Mouse (Mus musculus): ENCODE results near the gene Cldnd1.

DNA sequence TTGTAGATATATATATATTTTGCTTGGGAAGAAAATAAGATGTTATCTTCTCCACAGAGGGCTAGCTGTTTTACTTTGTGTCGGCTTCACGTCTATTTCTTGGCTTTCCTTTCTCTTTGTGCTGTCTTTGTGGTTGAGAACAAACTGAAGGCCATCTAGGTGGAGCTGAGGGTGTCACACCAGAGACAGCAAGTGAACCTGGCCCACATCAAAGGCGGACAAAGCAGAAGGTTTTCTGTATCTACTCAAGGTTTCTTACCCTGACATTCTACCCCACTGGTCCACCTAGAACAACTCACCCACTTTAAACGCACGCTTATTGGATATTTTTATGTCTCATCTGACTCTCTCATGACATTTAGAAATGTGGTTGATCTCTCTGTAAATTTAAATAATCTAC is 33.6 kb upstream of the Cldnd1 start:
- no peak for TF ChIP-seq POLR2A (IDR thresholded peaks at IDR 0.05; ENCODE audit: control insufficient read depth, extremely low read depth, insufficient read depth, low read length, poor library complexity)
- no peak for TF ChIP-seq CTCF (IDR thresholded peaks at IDR 0.05; ENCODE audit: borderline replicate concordance, control insufficient read depth, extremely low read depth, insufficient read depth, low read length, poor library complexity)

All from thymus, adult 2 months (tissue).